17 mouse cellular contexts compared by ENCODE assay signal in genomic region chr16:48028626-48029025, GRCm38 (mm10).
"Had no signal": no experiment of that assay in that cellular context is flagged by ENCODE, and none has a peak within 500 bp of the region (broad histone marks: within the 10 kb centered on the region; RNA-seq: fewer than 3 reads in every experiment).

No protein-coding gene starts in this region.

- ATAC-seq: liver, embryonic 12.5 days; liver, postnatal 0 days; lung, postnatal 0 days; midbrain, embryonic 13.5 days; midbrain, embryonic 15.5 days; midbrain, embryonic 16.5 days had no signal

- DNase-seq: left cerebral cortex, postnatal 4 days; liver; liver, embryonic 13.5 days; liver, postnatal 0 days; lung, adult 18-20 months; lung, adult 2 months; lung, embryonic 14.5 days; lung, postnatal 10 days; lung, postnatal 14 days; lung, postnatal 36 days; lung, postnatal 4 days; midbrain, embryonic 14.5 days had no signal
